Mouse (Mus musculus) liver, embryonic 14.5 days (tissue): ENCODE results near the gene Lyrm4.

Source experiments
- CTCF ChIP-seq: IDR thresholded peaks from 2 replicates; pipeline ENCODE4 v1.5.1; 2016; ENCODE audit warnings: antibody characterized with exemption, low read depth, control low read depth
- EP300 ChIP-seq: IDR thresholded peaks from 2 replicates; pipeline ENCODE4 v1.6.1; 2016; ENCODE audit warnings: antibody characterized with exemption, low read depth

DNA sequence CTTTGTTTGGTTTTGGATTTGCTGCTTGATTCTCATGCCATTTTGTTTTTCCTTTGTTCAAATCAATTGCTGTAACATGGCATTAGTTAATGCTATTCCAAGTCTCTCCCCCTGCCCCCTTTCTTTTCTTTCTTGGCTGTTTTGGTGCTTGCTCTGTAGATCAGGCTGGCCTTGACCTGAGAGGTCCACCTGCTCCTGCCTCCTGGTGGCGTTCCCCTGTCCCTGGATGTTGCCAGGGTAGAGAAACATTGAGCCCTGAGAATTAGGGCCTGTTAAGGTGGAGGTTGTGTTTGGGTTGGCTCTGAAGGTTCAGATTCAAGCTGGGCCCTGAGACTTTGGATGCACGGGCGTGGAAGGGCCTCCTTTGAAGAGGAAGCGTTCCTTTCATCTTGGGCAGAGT lies 2.4 kb upstream of the Lyrm4 start:
- no peak for TF ChIP-seq EP300
- no peak for TF ChIP-seq CTCF
